Mouse (Mus musculus) frontal cortex, postnatal 10 days (tissue): ENCODE measurements at regions not wholly inside any gene's neighbourhood (a gene's known extent, or its start where the extent isn't known, plus 50 kb on each side); places are given as distances from the start of the nearest gene placed in this dataset.

Experiments used
- DNase-seq, 2 experiments: peaks; one replicate each; pipeline ENCODE4 v3.0.0; 2022; ENCODE audit warnings: low spot score in 2 of 2, mixed read lengths in 1 of 2

- no peak for DNase-seq
Observed at GRCm38 (mm10) chr9:31794911-31795310, 118.4 kb downstream of the Barx2 start.

GRCm38 (mm10) chr9:31775956-31776355, 137.3 kb downstream of the Barx2 start:
- DNase-seq, result no peak

GRCm38 (mm10) chr9:31765401-31765800, 147.9 kb downstream of the Barx2 start:
- no peak for DNase-seq

- DNase-seq, result no peak
Observed at GRCm38 (mm10) chr9:31757894-31758561, 155.2 kb downstream of the Barx2 start.

GRCm38 (mm10) chr9:31730443-31730842, 182.8 kb downstream of the Barx2 start:
- DNase-seq, result no peak

- DNase-seq, result no peak
Observed at GRCm38 (mm10) chr9:31719309-31719708, 194.0 kb downstream of the Barx2 start.

GRCm38 (mm10) chr9:31710022-31710421, 203.2 kb downstream of the Barx2 start:
- DNase-seq, result no peak

GRCm38 (mm10) chr9:31706688-31707087, 206.6 kb downstream of the Barx2 start:
- no peak for DNase-seq

GRCm38 (mm10) chr9:31690921-31691475, 222.3 kb downstream of the Barx2 start:
- no peak for DNase-seq

GRCm38 (mm10) chr9:31688398-31688705, 224.1 kb upstream of the Tmem45b start:
- no peak for DNase-seq

GRCm38 (mm10) chr9:31687686-31688397, 223.6 kb upstream of the Tmem45b start:
- no peak for DNase-seq

GRCm38 (mm10) chr9:31686466-31686865, 222.2 kb upstream of the Tmem45b start:
- DNase-seq, result no peak

GRCm38 (mm10) chr9:31684812-31685188, 220.5 kb upstream of the Tmem45b start:
- no peak for DNase-seq

- DNase-seq, result no peak
Observed at GRCm38 (mm10) chr9:31684099-31684811, 220.0 kb upstream of the Tmem45b start.

GRCm38 (mm10) chr9:31683302-31684081, 219.2 kb upstream of the Tmem45b start:
- no peak for DNase-seq

- DNase-seq, result no peak
Observed at GRCm38 (mm10) chr9:31682893-31683292, 218.6 kb upstream of the Tmem45b start.

- no peak for DNase-seq
Observed at GRCm38 (mm10) chr9:31677150-31677549, 212.9 kb upstream of the Tmem45b start.

GRCm38 (mm10) chr9:31659026-31659425, 194.8 kb upstream of the Tmem45b start:
- no peak for DNase-seq

- no peak for DNase-seq
Observed at GRCm38 (mm10) chr9:31657612-31658011, 193.3 kb upstream of the Tmem45b start.

GRCm38 (mm10) chr9:31656676-31657075, 192.4 kb upstream of the Tmem45b start:
- no peak for DNase-seq

GRCm38 (mm10) chr9:31654747-31655146, 190.5 kb upstream of the Tmem45b start:
- no peak for DNase-seq

- no peak for DNase-seq
Observed at GRCm38 (mm10) chr9:31654213-31654612, 190.0 kb upstream of the Tmem45b start.
